Mouse (Mus musculus): Measurements from ENCODE around the gene Ttll8.

Ttll8 gene

GRCm38 (mm10) chr15:88954368-88955072, at the start of gene Ttll8:
Gene Ttll8, minus strand, starts transcription at chr15:88954418.
- DNase-seq = peak; percentile 52

GRCm38 (mm10) chr15:89001245-89001644, 47.0 kb upstream of the Ttll8 start:
- no peak for DNase-seq

- no peak for DNase-seq
Measured at GRCm38 (mm10) chr15:89000367-89000766, 46.1 kb upstream of the Ttll8 start.

- DNase-seq = no peak
Measured at GRCm38 (mm10) chr15:88999124-88999523, 44.9 kb upstream of the Ttll8 start.

GRCm38 (mm10) chr15:88998636-88999035, 44.4 kb upstream of the Ttll8 start:
- no peak for DNase-seq

GRCm38 (mm10) chr15:88989236-88989635, 35.0 kb upstream of the Ttll8 start:
- no peak for DNase-seq

GRCm38 (mm10) chr15:88982534-88983079, 28.4 kb upstream of the Ttll8 start, which contains the start of gene Mov10l1:
Gene Mov10l1, plus strand, starts transcription at chr15:88982909.
- no peak for DNase-seq

GRCm38 (mm10) chr15:88979138-88979446, 24.9 kb upstream of the Ttll8 start:
- DNase-seq = no peak

GRCm38 (mm10) chr15:88978281-88979137, 24.3 kb upstream of the Ttll8 start, which contains the start of gene Mlc1:
Gene Mlc1, minus strand, starts transcription at chr15:88979007.
- no peak for DNase-seq

- no peak for DNase-seq
Measured at GRCm38 (mm10) chr15:88972300-88972699, 18.1 kb upstream of the Ttll8 start.

GRCm38 (mm10) chr15:88964070-88964578, 9.9 kb upstream of the Ttll8 start:
- DNase-seq = no peak

GRCm38 (mm10) chr15:88957522-88957921, 3.3 kb upstream of the Ttll8 start:
- no peak for DNase-seq

GRCm38 (mm10) chr15:88955342-88955741, 1.1 kb upstream of the Ttll8 start:
- DNase-seq = no peak

- DNase-seq = no peak
Measured at GRCm38 (mm10) chr15:88951246-88951645, 3.0 kb downstream of the Ttll8 start.

GRCm38 (mm10) chr15:88946851-88947250, 7.4 kb downstream of the Ttll8 start:
- no peak for DNase-seq

- no peak for DNase-seq
Measured at GRCm38 (mm10) chr15:88943896-88944551, 10.2 kb downstream of the Ttll8 start.

GRCm38 (mm10) chr15:88942783-88943182, 11.4 kb downstream of the Ttll8 start:
- DNase-seq = no peak

GRCm38 (mm10) chr15:88937291-88937650, 16.9 kb downstream of the Ttll8 start:
- DNase-seq = no peak

GRCm38 (mm10) chr15:88936619-88937290, 17.5 kb downstream of the Ttll8 start:
- DNase-seq = no peak

- no peak for DNase-seq
Measured at GRCm38 (mm10) chr15:88934141-88934540, 20.1 kb downstream of the Ttll8 start.

GRCm38 (mm10) chr15:88932667-88933066, 21.6 kb downstream of the Ttll8 start:
- DNase-seq = no peak

- DNase-seq = no peak
Measured at GRCm38 (mm10) chr15:88921992-88922310, 32.3 kb downstream of the Ttll8 start.
